Mouse (Mus musculus): Measurements from ENCODE around the gene Trub1.

The Trub1 gene

GRCm38 (mm10) chr19:57441501-57441900 lies 11.2 kb upstream of the Trub1 start:
- no peak for DNase-seq (ENCODE audit: low read depth, low spot score)

DNA sequence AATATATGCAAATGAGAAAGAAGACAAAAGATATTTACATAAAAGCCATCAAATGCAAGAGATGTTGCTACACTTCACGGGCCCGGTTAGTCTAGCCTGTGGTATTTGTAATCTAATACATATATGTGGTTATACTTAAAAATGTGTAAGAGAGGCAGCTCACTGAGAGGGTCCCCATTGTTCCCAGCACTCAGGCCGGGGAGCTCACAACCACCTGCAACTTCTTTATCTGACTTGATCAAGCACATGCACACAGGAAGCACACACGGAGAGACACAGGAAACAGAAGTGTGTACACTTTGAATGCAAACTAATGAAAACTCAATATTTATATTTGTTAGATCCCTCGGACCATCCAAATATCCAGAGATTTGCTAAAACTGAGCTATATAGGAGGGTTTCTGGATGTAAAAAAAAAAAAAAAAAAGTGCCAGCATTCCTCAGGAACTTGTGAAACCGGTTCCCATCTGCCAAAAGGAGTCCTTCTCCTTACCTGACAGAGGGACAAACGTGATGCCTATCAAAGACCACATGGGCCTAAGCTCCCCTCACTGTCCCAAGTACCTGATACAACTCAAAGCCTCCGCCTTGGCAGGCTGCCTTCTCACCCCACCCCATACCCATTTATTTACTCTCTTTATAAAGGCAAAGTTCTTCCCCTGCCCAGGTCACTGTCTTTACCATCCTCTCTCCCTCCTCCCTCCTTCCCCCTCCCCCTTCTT lies 9.6 kb upstream of the Trub1 start:
- DNase-seq (ENCODE audit: low read depth, low spot score), result no peak

GRCm38 (mm10) chr19:57445049-57445448 lies 7.7 kb upstream of the Trub1 start:
- peak; percentile 52 for DNase-seq (ENCODE audit: low read depth, low spot score)

DNA sequence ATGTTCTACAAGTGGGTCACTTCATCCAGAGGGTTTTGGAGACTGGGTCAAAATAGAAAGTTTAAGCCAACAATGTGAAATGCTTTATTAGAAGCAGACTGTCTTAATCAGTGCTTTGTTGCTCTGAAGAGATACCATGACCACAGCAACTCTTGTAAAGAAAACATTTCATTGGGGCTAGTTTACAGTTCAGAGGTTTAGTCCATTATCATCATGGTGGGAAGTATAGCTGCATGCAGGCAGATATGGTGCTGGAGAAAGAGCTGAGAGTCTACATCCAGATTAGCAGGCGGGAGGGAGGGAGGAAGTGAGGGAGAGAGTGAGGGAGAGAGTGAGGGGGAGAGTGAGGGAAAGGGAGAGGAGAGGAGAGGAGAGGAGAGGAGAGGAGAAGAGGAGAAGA lies 1.9 kb upstream of the Trub1 start:
- DNase-seq (ENCODE audit: low read depth, low spot score), result no peak

- no peak for DNase-seq (ENCODE audit: low read depth, low spot score)
Observed at GRCm38 (mm10) chr19:57451762-57452161, 950 bp upstream of the Trub1 start.

GRCm38 (mm10) chr19:57453218-57453600 lies 497 bp downstream of the Trub1 start:
- no peak for DNase-seq (ENCODE audit: low read depth, low spot score)

DNA sequence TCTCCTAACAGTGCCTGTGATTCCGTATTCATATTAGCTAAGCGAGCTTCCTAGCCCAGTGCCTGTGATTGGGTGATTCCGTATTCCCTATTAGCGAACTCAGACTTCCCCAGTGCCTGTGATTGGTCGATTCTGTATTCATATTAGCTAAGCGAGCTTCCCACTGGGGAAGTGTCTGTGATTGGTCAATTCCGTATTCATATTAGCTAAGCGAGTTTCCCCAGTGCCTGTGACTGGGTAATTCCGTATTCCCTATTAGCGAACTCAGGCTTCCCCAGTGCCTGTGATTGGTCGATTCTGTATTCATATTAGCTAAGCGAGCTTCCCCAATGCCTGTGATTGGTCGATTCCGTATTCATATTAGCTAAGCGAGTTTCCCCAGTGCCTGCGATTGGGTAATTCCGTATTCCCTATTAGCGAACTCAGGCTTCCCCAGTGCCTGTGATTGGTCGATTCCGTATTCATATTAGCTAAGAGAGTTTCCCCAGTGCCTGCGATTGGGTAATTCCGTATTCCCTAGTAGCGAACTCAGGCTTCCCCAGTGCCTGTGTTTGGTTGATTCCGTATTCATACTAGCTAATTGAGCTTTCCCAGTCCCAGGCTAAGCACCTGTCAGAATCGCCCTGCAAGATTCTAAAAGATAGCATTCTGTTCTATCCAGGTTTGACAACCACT lies 2.7 kb downstream of the Trub1 start:
- no peak for DNase-seq (ENCODE audit: low read depth, low spot score)

DNA sequence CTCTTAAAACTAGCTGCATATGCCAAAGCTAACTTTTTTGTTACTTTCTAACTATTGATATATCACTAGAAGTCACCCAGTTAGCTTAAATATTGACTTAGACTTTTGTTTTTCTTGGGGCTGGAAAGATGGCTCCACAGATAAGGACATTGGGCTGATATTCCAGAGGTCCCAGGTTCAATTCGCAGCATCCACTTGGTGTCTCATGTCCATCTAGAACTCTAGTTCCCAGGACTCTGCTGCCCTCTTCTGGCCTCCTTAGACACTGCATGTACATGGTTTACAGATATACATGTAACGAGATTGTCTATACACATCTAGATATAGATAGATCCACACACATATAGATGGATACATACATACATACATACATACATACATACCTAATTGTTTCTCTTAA lies 4.4 kb downstream of the Trub1 start:
- DNase-seq (ENCODE audit: low read depth, low spot score), result no peak

GRCm38 (mm10) chr19:57463741-57464140 lies 11.0 kb downstream of the Trub1 start:
- DNase-seq (ENCODE audit: low read depth, low spot score), result no peak

GRCm38 (mm10) chr19:57465742-57466141 lies 13.0 kb downstream of the Trub1 start:
- DNase-seq (ENCODE audit: low read depth, low spot score), result no peak

DNA sequence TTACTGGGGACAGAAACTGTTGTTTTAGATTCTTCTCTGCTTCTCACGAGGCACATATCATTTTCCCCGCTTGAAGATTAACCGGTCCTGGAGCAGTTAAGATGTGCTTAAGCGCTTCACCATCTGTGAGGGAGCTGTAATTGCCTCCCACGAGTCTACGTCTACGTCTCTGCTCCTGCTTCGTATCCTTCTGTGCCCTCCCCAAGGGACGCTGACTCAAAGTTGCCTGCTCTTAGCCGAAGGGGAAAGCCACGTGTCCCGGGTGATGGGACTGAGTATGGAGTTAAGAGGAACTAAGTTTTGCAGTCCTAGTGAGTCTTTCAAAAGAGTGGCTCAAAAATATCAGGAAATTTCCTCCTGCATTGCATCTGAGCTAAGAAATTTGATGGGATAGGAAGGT lies 18.3 kb downstream of the Trub1 start:
- DNase-seq (ENCODE audit: low read depth, low spot score), result no peak

DNA sequence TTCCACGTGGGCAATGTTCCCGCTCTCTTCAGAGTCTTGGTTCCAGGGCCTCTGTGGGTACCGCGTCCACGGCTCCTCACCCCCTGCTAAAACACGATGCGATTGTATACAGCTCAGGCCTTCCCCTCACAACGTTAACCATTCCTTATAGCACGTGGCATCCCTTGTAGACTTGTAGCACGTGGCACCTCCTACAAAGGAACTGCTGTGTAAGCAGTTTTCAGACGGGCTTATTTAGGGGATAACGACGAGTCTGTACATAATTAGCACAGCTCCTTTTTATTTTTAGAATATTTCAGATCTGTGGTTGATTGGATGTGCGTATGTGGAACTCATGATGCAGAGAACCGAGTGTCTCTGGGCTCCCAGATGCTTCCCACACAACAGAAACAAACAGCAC lies 19.5 kb downstream of the Trub1 start:
- DNase-seq (ENCODE audit: low read depth, low spot score), result no peak

GRCm38 (mm10) chr19:57473301-57473700 lies 20.6 kb downstream of the Trub1 start:
- no peak for DNase-seq (ENCODE audit: low read depth, low spot score)

DNA sequence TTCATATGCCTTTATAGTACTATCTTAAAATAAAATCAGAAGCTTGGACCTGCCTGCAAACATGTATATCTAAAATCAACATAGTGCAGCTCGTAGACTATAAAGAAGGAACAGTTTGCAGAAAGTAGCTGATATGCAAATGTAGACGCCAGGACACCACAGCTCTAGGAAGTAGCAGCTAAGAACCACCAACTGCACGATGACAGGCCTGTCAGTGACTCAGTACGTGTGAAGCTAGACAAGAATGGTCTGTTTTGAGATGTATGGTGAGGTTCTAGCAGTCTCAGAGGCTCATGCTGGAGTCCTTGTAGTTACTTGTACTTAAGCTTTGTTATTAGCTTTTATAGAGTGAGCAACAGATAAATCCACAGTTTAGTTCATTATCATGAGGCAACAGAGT lies 22.6 kb downstream of the Trub1 start:
- no peak for DNase-seq (ENCODE audit: low read depth, low spot score)

- no peak for DNase-seq (ENCODE audit: low read depth, low spot score)
Observed at GRCm38 (mm10) chr19:57477310-57477709, 24.6 kb downstream of the Trub1 start.

- no peak for DNase-seq (ENCODE audit: low read depth, low spot score)
Observed at GRCm38 (mm10) chr19:57478056-57478455, 25.3 kb downstream of the Trub1 start.

DNA sequence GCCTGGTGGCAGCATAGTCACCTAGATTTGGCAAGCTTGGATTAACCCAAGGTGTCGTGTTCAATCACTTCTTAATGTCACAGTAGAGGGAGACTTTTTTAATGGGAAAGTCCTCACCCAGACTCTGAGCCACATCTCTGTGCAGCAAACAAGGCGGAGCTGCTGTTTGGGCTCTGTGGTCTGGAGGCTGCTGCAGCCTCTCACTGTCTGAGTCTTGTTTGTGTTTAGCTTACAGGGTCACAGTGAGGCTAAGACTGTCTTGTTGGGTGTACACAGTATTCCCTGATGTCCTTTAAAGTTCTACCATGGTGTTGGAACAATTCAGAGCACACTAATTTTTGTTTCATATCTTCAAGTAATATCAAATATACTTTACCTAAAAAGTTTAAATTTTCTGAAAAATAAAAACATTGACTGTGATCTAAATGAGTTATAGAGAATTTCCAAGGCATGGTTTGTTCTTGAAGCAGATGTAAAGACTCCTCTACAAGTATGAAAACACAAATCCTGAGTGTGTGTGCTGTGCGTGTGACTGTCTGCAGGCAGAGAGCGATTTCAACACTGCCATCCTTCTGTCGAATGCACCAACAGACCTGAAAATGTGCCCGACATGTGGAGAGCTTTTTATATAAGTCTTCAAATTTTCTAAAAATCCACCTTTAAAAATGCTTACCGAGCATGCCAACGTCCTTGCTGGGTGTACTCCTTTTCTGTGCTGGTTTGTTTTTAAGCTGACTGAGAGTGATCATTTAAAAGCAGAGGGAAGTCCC lies 27.4 kb downstream of the Trub1 start:
- no peak for DNase-seq (ENCODE audit: low read depth, low spot score)

DNA sequence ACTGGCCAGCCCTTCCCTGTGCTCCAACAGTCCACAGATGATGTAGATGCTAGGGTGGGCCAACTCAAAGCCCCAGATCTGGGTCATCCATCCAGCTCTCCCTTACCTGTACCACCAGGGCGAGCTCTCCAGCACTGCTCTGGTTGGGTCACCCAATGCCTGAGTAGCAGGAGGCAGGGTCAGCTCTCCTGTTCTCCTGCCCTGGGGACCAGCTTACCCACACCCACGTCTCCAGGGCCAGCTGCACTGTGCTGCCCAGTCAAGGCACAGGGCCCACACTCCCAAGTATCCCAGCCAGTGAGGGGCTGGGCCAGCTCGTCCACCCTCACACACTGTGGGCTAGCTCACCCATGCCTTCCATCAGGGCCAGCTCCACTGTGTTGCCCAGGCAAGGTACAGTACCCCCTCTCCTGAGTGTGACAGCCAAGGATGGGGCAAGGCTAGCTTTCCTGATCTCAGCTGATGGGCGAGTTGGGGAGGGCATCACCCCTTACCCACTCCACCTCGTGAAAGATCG lies 29.1 kb downstream of the Trub1 start:
- DNase-seq (ENCODE audit: low read depth, low spot score), result no peak

GRCm38 (mm10) chr19:57482815-57483214 lies 30.1 kb downstream of the Trub1 start:
- DNase-seq (ENCODE audit: low read depth, low spot score), result no peak

DNA sequence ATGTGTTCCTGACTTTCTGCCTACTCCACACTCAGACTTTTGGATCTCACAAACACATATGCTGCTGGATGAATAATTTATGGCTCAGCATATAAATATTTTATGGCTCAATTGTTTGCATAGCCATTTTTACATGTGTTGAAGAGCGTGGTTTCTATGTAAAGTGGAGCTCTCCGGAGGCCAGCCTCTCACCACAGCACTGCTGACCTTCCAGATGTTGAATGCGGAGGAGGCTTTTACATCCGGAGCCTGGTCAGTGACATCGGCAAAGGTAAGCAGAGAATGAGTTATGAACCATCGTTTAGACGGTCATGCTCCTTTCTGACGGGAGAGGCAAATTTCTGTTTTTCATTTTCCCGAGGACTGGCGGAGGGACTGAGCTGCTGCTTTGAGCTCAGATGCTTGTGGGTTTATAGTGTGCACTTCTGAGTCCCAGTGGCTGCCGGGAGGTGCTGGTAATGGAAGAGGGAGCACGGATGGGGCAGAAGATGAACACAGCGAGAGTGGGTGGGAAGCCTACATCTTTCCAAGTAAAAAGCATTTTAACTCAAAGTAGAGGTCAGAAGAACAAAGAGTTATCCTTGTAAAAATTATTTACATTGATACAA lies 34.4 kb downstream of the Trub1 start:
- no peak for DNase-seq (ENCODE audit: low read depth, low spot score)

DNA sequence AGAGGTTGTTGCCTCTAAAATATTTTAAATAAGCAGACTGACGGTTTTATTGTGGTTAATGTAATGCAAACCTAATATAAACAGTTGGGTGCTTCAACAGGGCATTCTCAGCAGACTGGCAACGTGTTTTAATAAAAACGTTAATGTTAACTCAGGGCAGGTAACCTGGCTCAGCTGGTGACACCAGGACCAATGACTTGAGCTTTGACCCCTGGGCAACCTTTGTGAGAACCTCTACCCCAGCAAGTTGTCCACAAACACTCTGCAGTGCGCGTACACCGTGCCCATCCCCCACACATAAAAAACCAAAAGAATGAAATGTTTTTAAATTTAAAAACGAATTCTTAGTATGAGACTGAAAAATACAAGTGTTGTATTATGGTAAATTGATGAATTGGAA lies 36.8 kb downstream of the Trub1 start:
- no peak for DNase-seq (ENCODE audit: low read depth, low spot score)

- no peak for DNase-seq (ENCODE audit: low read depth, low spot score)
Observed at GRCm38 (mm10) chr19:57491030-57491429, 38.3 kb downstream of the Trub1 start.
